Mouse (Mus musculus) erythroblast, embryonic 14.5 days (primary cell): ENCODE results near the gene Ubxn10. TPM values are rescaled to one million over a fixed set of nuclear protein-coding genes. Genes with fewer than 3 reads are reported as not detected.

ENCODE experiments used
- H3K27me3 ChIP-seq: 2 replicates; pipeline ENCODE4 v1.6.1; 2012; ENCODE audit warnings: inconsistent platforms; ENCODE audit not compliant: control insufficient read depth
- H3K36me3 ChIP-seq: 2 replicates; pipeline ENCODE4 v1.6.1; 2012; ENCODE audit warnings: mild to moderate bottlenecking, inconsistent platforms; ENCODE audit not compliant: control insufficient read depth
- H3K4me1 ChIP-seq: 2 replicates; pipeline ENCODE4 v1.6.1; 2012; ENCODE audit warnings: inconsistent platforms; ENCODE audit not compliant: control insufficient read depth
- H3K4me3 ChIP-seq: replicated peaks from 2 replicates; pipeline ENCODE3; 2012; ENCODE audit warnings: moderate library complexity, mild to moderate bottlenecking, inconsistent platforms
- H3K9me3 ChIP-seq: 2 replicates; pipeline ENCODE4 v1.6.1; 2012; ENCODE audit warnings: low read length, inconsistent platforms, mixed read lengths; ENCODE audit not compliant: control insufficient read depth
- GATA1 ChIP-seq: IDR thresholded peaks from 2 replicates; pipeline ENCODE4 v1.6.1; 2012; ENCODE audit warnings: low read length, inconsistent platforms, mixed read lengths
- TAL1 ChIP-seq: IDR thresholded peaks from 3 replicates; pipeline ENCODE4 v1.6.1; 2012; ENCODE audit warnings: low read length, inconsistent platforms, mixed read lengths
- polyA plus RNA-seq: library from polyadenylated mRNA; stranded (reverse); fragments of >175 nt; gene quantifications from 2 replicates; pipeline ENCODE4 v1.2.3, GENCODE M21; 2012

Gene Ubxn10
- polyA plus RNA-seq, 1 experiment, result not detected

DNA sequence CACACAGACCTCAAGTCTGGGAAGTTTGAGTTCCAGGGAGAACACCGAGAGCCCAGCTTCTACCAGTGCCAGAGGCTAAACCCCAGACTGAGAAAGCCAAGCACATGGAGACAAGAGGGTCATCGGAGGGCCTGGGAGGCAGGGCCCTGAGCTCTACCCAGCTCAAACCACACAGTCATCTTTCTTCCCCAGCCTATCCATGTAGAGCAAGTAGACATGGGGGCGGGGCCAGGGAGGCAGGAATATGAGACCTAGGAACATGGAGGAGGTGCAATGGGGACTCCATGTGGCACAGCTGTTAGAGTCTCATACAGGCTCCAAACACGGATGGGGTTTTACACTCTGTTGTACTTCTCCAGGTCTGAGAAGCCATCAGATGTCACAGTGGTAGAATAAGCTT lies 8.9 kb upstream of the Ubxn10 start:
- Histone ChIP-seq H3K9me3 (no peaks in the 10 kb centered on the region), H3K4me1 (no peaks in the 10 kb centered on the region), H3K36me3 (no peaks in the 10 kb centered on the region), H3K4me3 (no peak overlapping the region), H3K27me3 (no peaks in the 10 kb centered on the region)
- TF ChIP-seq TAL1 (no peak), GATA1 (no peak)

- H3K36me3 ChIP-seq, result no peaks in the 10 kb centered on the region
- no peaks in the 10 kb centered on the region for H3K4me1 ChIP-seq
- TF ChIP-seq GATA1, result no peak
- TF ChIP-seq TAL1, result no peak
- H3K4me3 ChIP-seq, result no peak overlapping the region
- no peaks in the 10 kb centered on the region for H3K27me3 ChIP-seq
- H3K9me3 ChIP-seq, result no peaks in the 10 kb centered on the region
These were observed 2.3 kb upstream of the Ubxn10 start for GRCm38 (mm10) chr4:138739136-138739851.

DNA sequence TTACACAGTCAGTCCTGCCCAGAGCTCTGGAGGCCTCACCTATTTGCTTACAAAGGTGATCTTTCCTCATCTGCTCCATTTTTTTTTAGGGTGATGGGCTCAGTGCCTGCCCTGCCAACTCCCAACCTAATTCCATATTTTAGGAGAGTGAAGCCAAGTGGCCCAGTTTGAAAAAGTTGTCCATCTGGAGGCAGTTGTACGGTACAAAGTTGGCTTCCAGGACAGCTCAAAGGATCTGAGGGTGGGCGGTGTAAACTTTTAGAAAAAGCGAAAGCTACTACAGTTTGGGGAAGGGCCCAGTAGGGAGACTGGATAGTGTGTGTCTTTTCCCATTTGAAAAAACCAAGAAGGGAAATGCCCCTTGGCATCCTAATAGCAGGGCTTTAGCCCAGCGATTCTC lies 2.1 kb downstream of the Ubxn10 start:
- H3K4me3 ChIP-seq, result no peak overlapping the region
- no peaks in the 10 kb centered on the region for H3K9me3 ChIP-seq
- no peaks in the 10 kb centered on the region for H3K27me3 ChIP-seq
- no peaks in the 10 kb centered on the region for H3K36me3 ChIP-seq
- TF ChIP-seq TAL1, result no peak
- TF ChIP-seq GATA1, result no peak
- no peaks in the 10 kb centered on the region for H3K4me1 ChIP-seq

DNA sequence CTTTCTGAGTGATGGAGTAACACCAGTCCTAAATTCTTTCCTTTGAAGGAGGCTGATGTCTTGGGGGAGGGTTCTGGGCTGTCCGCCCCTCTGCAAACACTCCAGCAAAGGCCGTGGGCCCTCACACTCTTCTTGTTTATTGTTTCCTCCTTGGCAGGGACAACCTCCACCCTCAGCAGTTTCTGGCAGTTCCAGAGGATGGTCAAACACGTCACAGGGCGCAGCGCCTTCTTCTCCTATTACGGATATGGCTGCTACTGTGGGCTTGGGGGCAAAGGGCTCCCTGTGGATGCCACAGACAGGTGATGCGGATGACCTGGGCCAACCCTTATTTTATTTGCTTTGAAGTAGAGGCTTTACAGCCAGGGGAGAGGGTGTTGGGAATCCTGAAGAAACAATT lies 2.9 kb downstream of the Ubxn10 start:
- no peaks in the 10 kb centered on the region for H3K27me3 ChIP-seq
- H3K4me3 ChIP-seq, result no peak overlapping the region
- no peak for TF ChIP-seq GATA1
- TF ChIP-seq TAL1, result no peak
- no peaks in the 10 kb centered on the region for H3K9me3 ChIP-seq
- no peaks in the 10 kb centered on the region for H3K36me3 ChIP-seq
- H3K4me1 ChIP-seq, result no peaks in the 10 kb centered on the region

DNA sequence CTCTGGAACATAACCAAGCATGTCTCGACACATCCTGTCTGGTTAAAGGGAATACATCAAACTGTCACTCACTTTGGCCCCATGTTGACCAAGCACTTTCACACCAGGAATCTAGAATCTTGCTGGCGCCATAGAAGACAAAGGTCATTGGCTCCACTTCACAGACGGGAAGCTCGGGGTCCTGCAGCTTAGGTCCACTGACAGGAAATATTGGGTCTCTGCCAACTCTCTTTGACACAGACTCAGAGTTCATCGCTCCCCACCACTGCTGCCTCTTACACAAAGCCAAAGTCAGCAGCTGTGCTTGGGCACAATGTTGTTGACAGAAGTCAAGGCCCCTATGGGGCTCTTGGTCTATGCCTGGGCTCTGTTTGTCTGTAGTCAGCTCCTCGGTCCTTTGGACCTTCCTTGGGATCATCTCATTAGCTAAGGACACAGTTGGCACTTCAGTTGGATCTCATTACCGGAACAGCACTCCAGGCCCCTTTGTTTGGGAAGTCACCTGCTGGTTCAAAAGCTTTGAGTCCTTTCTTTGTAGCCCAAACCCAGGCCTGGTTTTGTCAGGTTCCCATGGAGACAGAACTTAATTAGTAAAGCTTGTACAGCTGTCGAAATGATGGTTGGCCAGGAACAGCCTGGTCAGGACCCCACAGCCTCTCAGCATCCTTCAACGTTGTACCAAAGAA lies 7.8 kb downstream of the Ubxn10 start:
- TF ChIP-seq TAL1 (no peak), GATA1 (no peak)
- no peaks in the 10 kb centered on the region for H3K4me1 ChIP-seq
- H3K9me3 ChIP-seq, result no peaks in the 10 kb centered on the region
- H3K27me3 ChIP-seq, result peaks cover 9% of the 10 kb centered on the region
- H3K36me3 ChIP-seq, result no peaks in the 10 kb centered on the region
- no peak overlapping the region for H3K4me3 ChIP-seq

DNA sequence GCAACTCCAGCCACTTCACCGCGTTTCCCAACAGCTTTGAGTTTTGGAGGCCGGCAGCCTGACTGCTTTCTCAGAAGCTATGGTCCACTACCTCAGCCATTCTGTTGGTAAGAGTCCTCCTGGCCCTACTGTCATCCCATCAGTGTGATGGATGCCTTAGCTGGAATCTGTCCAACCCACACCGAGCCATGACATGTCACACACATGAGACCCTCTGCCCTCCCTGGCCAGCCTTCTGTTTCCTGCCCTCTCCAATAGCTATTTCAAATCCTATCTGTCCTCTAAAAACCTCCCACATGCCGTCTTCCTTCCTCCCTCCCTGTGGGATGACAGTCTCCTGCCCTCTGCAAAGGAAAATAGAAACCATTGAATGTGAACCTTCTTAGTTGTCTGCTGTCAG lies 11.2 kb downstream of the Ubxn10 start:
- H3K4me3 ChIP-seq, result no peak overlapping the region
- H3K36me3 ChIP-seq, result no peaks in the 10 kb centered on the region
- no peak for TF ChIP-seq GATA1
- no peak for TF ChIP-seq TAL1
- H3K27me3 ChIP-seq, result peaks cover 14% of the 10 kb centered on the region
- no peaks in the 10 kb centered on the region for H3K4me1 ChIP-seq
- no peaks in the 10 kb centered on the region for H3K9me3 ChIP-seq

- Histone ChIP-seq H3K4me3 (no peak overlapping the region), H3K27me3 (peaks cover 14% of the 10 kb centered on the region), H3K36me3 (no peaks in the 10 kb centered on the region), H3K9me3 (no peaks in the 10 kb centered on the region), H3K4me1 (no peaks in the 10 kb centered on the region)
- TF ChIP-seq GATA1, result no peak
- no peak for TF ChIP-seq TAL1
These were observed 11.9 kb downstream of the Ubxn10 start for GRCm38 (mm10) chr4:138725127-138725461.

- H3K9me3 ChIP-seq, result no peaks in the 10 kb centered on the region
- peaks cover 14% of the 10 kb centered on the region for H3K27me3 ChIP-seq
- no peak within 1 kb of the TSS for H3K4me3 ChIP-seq
These were observed 12.4 kb downstream of the Ubxn10 start, which contains the start of gene Pla2g2c for GRCm38 (mm10) chr4:138724354-138725126. TSS of gene Pla2g2c (plus strand) at chr4:138724792.

GRCm38 (mm10) chr4:138723493-138724281 lies 13.3 kb downstream of the Ubxn10 start:
- Histone ChIP-seq H3K4me1 (no peaks in the 10 kb centered on the region), H3K4me3 (no peak overlapping the region), H3K36me3 (no peaks in the 10 kb centered on the region), H3K9me3 (no peaks in the 10 kb centered on the region), H3K27me3 (peaks cover 14% of the 10 kb centered on the region)
- TF ChIP-seq GATA1, result no peak

More at GRCm38 (mm10) chr4:138724354-138725126, 12.4 kb downstream of the Ubxn10 start, which contains the start of gene Pla2g2c:
- Histone ChIP-seq H3K36me3 (no peaks in the 10 kb centered on the region), H3K4me1 (no peaks in the 10 kb centered on the region)
- TF ChIP-seq GATA1 (no peak), TAL1 (no peak)
